Mouse (Mus musculus): Measurements from ENCODE around the gene Spryd3.

- no peak for TF ChIP-seq CTCF (IDR thresholded peaks at IDR 0.05; ENCODE audit: low read depth, low read length)
- TF ChIP-seq POLR2A (IDR thresholded peaks at IDR 0.05; ENCODE audit: borderline replicate concordance, low read depth, low read length): no peak
These were observed 29.6 kb upstream of the Spryd3 start for GRCm38 (mm10) chr15:102165468-102166100.

Data from bone marrow macrophage, adult 2 months (primary cell).